27 mouse cellular contexts compared by ENCODE assay signal in genomic region chr7:144791426-144791825, GRCm38 (mm10). TPM values are rescaled to one million over a fixed set of nuclear protein-coding genes. Genes with fewer than 3 reads are reported as not detected.
"Had no signal": no experiment of that assay in that cellular context is flagged by ENCODE, and none has a peak within 500 bp of the region (broad histone marks: within the 10 kb centered on the region; RNA-seq: fewer than 3 reads in every experiment).

No protein-coding gene starts in this region.

- H3K27me3 ChIP-seq: midbrain, embryonic 13.5 days; midbrain, embryonic 15.5 days; neural tube, embryonic 12.5 days had no signal

- H3K4me2 ChIP-seq: lung, embryonic 14.5 days; midbrain, embryonic 11.5 days; midbrain, embryonic 13.5 days; midbrain, embryonic 15.5 days; neural tube, embryonic 12.5 days had no signal

- H3K4me3 ChIP-seq: megakaryocyte, embryonic 14.5 days; midbrain, embryonic 13.5 days; midbrain, embryonic 15.5 days; neural tube, embryonic 12.5 days had no signal

- H3K9ac ChIP-seq: lung, embryonic 14.5 days; midbrain, embryonic 13.5 days; midbrain, embryonic 15.5 days; neural tube, embryonic 12.5 days had no signal

- H3K36me3 ChIP-seq: midbrain, embryonic 13.5 days; midbrain, embryonic 15.5 days; neural tube, embryonic 12.5 days had no signal

- DNase-seq: lung, adult 18-20 months; lung, embryonic 14.5 days; lung, postnatal 10 days; lung, postnatal 36 days; right cerebral cortex, adult 18-20 months; right cerebral cortex, postnatal 25 days; right cerebral cortex, postnatal 4 days; spleen, adult 18-20 months; thymus, adult 18-20 months; thymus, postnatal 14 days; thymus, postnatal 36 days had no signal

- H3K4me1 ChIP-seq: midbrain, embryonic 13.5 days; midbrain, embryonic 15.5 days; neural tube, embryonic 12.5 days had no signal

- ATAC-seq: midbrain, embryonic 13.5 days; midbrain, embryonic 15.5 days had no signal

- H3K27ac ChIP-seq: macrophage; midbrain, embryonic 13.5 days; midbrain, embryonic 15.5 days; neural tube, embryonic 12.5 days had no signal

- H3K9me3 ChIP-seq: midbrain, embryonic 13.5 days; midbrain, embryonic 15.5 days; neural tube, embryonic 12.5 days had no signal

RNA-seq across cellular contexts. Expression of gene Ano1, which starts 39.7 kb away (rescaled TPM):
- total RNA-seq: megakaryocyte progenitor cell, adult 5-6 weeks; neutrophil, adult 5-6 weeks had no signal
- polyA plus RNA-seq: macrophage had no signal

RNA-seq across cellular contexts. Expression of gene Fgf3, which starts 46.5 kb away (rescaled TPM):
- total RNA-seq: monocyte, adult 5-6 weeks had no signal
- polyA plus RNA-seq: lung, embryonic 14.5 days; lung, embryonic 16.5 days; macrophage; stomach, embryonic 14.5 days; stomach, embryonic 16.5 days had no signal

RNA-seq across cellular contexts. Expression of gene Fgf4, which starts 55.7 kb away (rescaled TPM):
- total RNA-seq: megakaryocyte progenitor cell, adult 5-6 weeks; midbrain, postnatal 0 days; monocyte, adult 5-6 weeks had no signal
- polyA plus RNA-seq: liver, embryonic 16.5 days; lung, embryonic 14.5 days; lung, embryonic 16.5 days; macrophage; midbrain, embryonic 11.5 days; midbrain, embryonic 13.5 days; midbrain, embryonic 15.5 days; midbrain, postnatal 0 days; neural tube, embryonic 14.5 days; small intestine, adult 2 months; stomach, embryonic 14.5 days had no signal
